Comparison of ENCODE assay signal across 11 mouse cellular contexts in genomic region chr12:109612392-109613385, GRCm38 (mm10). TPM values are rescaled to one million over a fixed set of nuclear protein-coding genes. Genes with fewer than 3 reads are reported as not detected.
DNase-seq lines count a peak whose midpoint lies in the region; ATAC-seq lines count a peak whose summit lies in the region.
"Had no signal": no experiment of that assay in that cellular context is flagged by ENCODE, and none has a peak within 500 bp of the region (broad histone marks: within the 10 kb centered on the region; RNA-seq: fewer than 3 reads in every experiment).

No protein-coding gene starts in this region.

- peaks cover 9% of the 10 kb centered on the region; the same call in 1 of the 2 replicates for H3K36me3 ChIP-seq in kidney, embryonic 14.5 days (ENCODE audit: control insufficient read depth, insufficient read depth, low read length)
- H3K36me3 ChIP-seq in embryonic facial prominence, embryonic 12.5 days = peaks cover 75% of the 10 kb centered on the region
- peaks cover 8% of the 10 kb centered on the region; the same call in 1 of the 2 replicates for H3K36me3 ChIP-seq in intestine, embryonic 15.5 days

- no peak overlapping the region for H3K27ac ChIP-seq in kidney, embryonic 14.5 days (ENCODE audit: low read depth, low read length)
- H3K27ac ChIP-seq in embryonic facial prominence, embryonic 12.5 days = peak overlapping the region; percentile 73; the same call in 1 of the 2 replicates
- H3K27ac ChIP-seq in intestine, embryonic 15.5 days = 0 out of 2 replicates have a peak overlapping the region, but pooled peaks have one; percentile 3

- H3K4me3 ChIP-seq in kidney, embryonic 14.5 days (ENCODE audit: low read length) = peak overlapping the region; percentile 4; the same call in 1 of the 2 replicates
- peak overlapping the region; percentile 23 for H3K4me3 ChIP-seq in embryonic facial prominence, embryonic 12.5 days
- 0 out of 2 replicates have a peak overlapping the region, but pooled peaks have one; percentile 4 for H3K4me3 ChIP-seq in intestine, embryonic 15.5 days (replicated peaks)

- DNase-seq in kidney, postnatal 36 days = no peak
- DNase-seq in neural tube, embryonic 10.5 days (ENCODE audit: extremely low spot score, low spot score) = peak; percentile 47
- no peak for DNase-seq in yolk sac, embryonic 10.5 days (ENCODE audit: low spot score)
- DNase-seq: right cerebral cortex, adult 18-20 months had no signal

- peak overlapping the region; percentile 21; the same call in 1 of the 2 replicates for H3K4me2 ChIP-seq in kidney, embryonic 14.5 days (replicated peaks; ENCODE audit: low read depth, low read length)
- H3K4me2 ChIP-seq in embryonic facial prominence, embryonic 12.5 days (replicated peaks) = peak overlapping the region; percentile 42
- peak overlapping the region; percentile 37 for H3K4me2 ChIP-seq in intestine, embryonic 15.5 days (replicated peaks)

- no peak overlapping the region for H3K9ac ChIP-seq in kidney, embryonic 14.5 days (ENCODE audit: low read depth, low read length)
- H3K9ac ChIP-seq in embryonic facial prominence, embryonic 12.5 days = peak overlapping the region; percentile 34; the same call in 1 of the 2 replicates
- no peak overlapping the region for H3K9ac ChIP-seq in intestine, embryonic 15.5 days

- peaks cover 4% of the 10 kb centered on the region; the same call in 1 of the 2 replicates for H3K9me3 ChIP-seq in kidney, embryonic 14.5 days (ENCODE audit: control insufficient read depth, low read length)
- peaks cover 8% of the 10 kb centered on the region; the same call in 1 of the 2 replicates for H3K9me3 ChIP-seq in embryonic facial prominence, embryonic 12.5 days
- no peaks in the 10 kb centered on the region for H3K9me3 ChIP-seq in intestine, embryonic 15.5 days

- no peak for ATAC-seq in kidney, embryonic 14.5 days (ENCODE audit: low FRiP score, low TSS enrichment)
- no peak for ATAC-seq in embryonic facial prominence, embryonic 12.5 days (ENCODE audit: insufficient number of reproducible peaks, insufficient read depth, low FRiP score, low TSS enrichment)
- ATAC-seq in intestine, embryonic 15.5 days = no peak
- ATAC-seq in monocyte, adult 5-6 weeks (replicated peaks; ENCODE audit: insufficient number of reproducible peaks, low FRiP score, low TSS enrichment, poor library complexity, severe bottlenecking) = no peak
- ATAC-seq in frontal cortex, adult (ENCODE audit: low TSS enrichment) = no peak

- H3K4me1 ChIP-seq in kidney, embryonic 14.5 days (ENCODE audit: control insufficient read depth, insufficient read depth, low read length) = peaks cover 13% of the 10 kb centered on the region
- H3K4me1 ChIP-seq in embryonic facial prominence, embryonic 12.5 days = peaks cover 4% of the 10 kb centered on the region; the same call in 1 of the 2 replicates
- H3K4me1 ChIP-seq in intestine, embryonic 15.5 days (replicated peaks) = peaks cover 6% of the 10 kb centered on the region; the same call in 1 of the 2 replicates

- WGBS in kidney, embryonic 14.5 days = 56% methylated on average over 34 of the region's 34 CpGs
- WGBS in embryonic facial prominence, embryonic 12.5 days = 60% methylated on average over 34 of the region's 34 CpGs
- WGBS in intestine, embryonic 15.5 days = 46% methylated on average over 34 of the region's 34 CpGs

- peaks cover 6% of the 10 kb centered on the region for H3K27me3 ChIP-seq in kidney, embryonic 14.5 days (ENCODE audit: control insufficient read depth, insufficient read depth, low read length)
- 0 out of 2 replicates have a peak, but pooled peaks cover 7% of the 10 kb centered on the region for H3K27me3 ChIP-seq in embryonic facial prominence, embryonic 12.5 days
- H3K27me3 ChIP-seq in intestine, embryonic 15.5 days (replicated peaks) = no peaks in the 10 kb centered on the region

RNA-seq across cellular contexts. Expression of gene Rtl1, which starts 12.6 kb away (rescaled TPM):
- 0.35 and 0.56 TPM in 2 replicates for polyA plus RNA-seq in kidney, embryonic 14.5 days (2014; fragmentation: Nextera tagmentation; extraction: Ambion mirVana)
- polyA plus RNA-seq in embryonic facial prominence, embryonic 12.5 days (2016; fragmentation: Nextera tagmentation; extraction: Ambion mirVana) = 2.2 and 2.9 TPM in 2 replicates
- polyA plus RNA-seq in intestine, embryonic 15.5 days (2015; fragmentation: Nextera tagmentation; extraction: Ambion mirVana) = 1.1 and 1.4 TPM in 2 replicates
- total RNA-seq in monocyte, adult 5-6 weeks (2017) = not detected in 3 replicates
- polyA plus RNA-seq: C2C12; gonadal fat pad, adult 2 months had no signal
